Mouse (Mus musculus) CH12.LX (cell line): ENCODE results near the gene Exosc2.

ENCODE experiments used
- CTCF ChIP-seq, 2 experiments: IDR thresholded peaks in 1 of 2; conservative IDR thresholded peaks in 1 of 2; 2 replicates each; pipeline ENCODE4 v1.5.1; 2011 to 2012; ENCODE audit warnings: low read depth in 2 of 2, low read length in 2 of 2, improper control_type of control experiment in 1 of 2, inconsistent platforms in 1 of 2, mild to moderate bottlenecking in 1 of 2, moderate library complexity in 1 of 2
- E2F4 ChIP-seq: IDR thresholded peaks from 2 replicates; pipeline ENCODE4 v1.6.1; 2011; ENCODE audit warnings: low read depth, low read length, improper control_type of control experiment; ENCODE audit not compliant: insufficient replicate concordance
- POLR2A ChIP-seq: IDR thresholded peaks from 2 replicates; pipeline ENCODE4 v1.6.1; 2011; ENCODE audit warnings: low read depth, mild to moderate bottlenecking, improper control_type of control experiment, low read length
- TBP ChIP-seq: conservative IDR thresholded peaks from 2 replicates; pipeline ENCODE4 v1.6.1; 2011; ENCODE audit warnings: low read depth, low read length, improper control_type of control experiment
- ZNF384 ChIP-seq: IDR thresholded peaks from 2 replicates; pipeline ENCODE4 v1.6.1; 2012; ENCODE audit warnings: low read depth, low read length, improper control_type of control experiment, inconsistent platforms

DNA sequence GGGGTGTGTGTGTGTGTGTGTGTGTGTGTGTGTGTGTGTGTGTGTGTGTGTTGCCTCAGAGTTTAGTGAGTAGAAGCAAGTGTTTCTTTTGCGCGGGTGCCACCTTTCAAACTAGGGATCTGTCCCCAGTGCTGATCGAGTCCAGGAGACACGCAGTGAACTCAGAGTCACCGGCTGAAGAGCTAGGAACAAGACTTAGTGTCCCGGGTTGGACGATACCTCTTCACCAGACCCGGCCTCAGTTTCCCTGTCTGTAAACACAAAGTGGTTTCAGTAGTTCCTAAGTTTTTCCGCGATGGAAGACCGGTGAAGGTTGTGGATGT lies 29.0 kb upstream of the Exosc2 start:
- TF ChIP-seq POLR2A (no peak), CTCF (conservative IDR thresholded peaks at IDR 0.05 in 1 of 2, IDR thresholded peaks at IDR 0.05 in 1 of 2; ENCODE audit: low read depth in 2 of 2, low read length in 2 of 2) (no peak), TBP (no peak), ZNF384 (no peak), E2F4 (no peak)
